Mouse (Mus musculus) C2C12 (cell line): ENCODE results near the gene Arid5b.

Source experiments
- CEBPB ChIP-seq: IDR thresholded peaks from one replicate; pipeline ENCODE4 v1.6.1; 2011; ENCODE audit warnings: low read depth, mild to moderate bottlenecking, control low read depth, moderate library complexity
- CTCF ChIP-seq: IDR thresholded peaks from one replicate; pipeline ENCODE4 v1.5.1; 2011; ENCODE audit not compliant: control insufficient read depth, insufficient read depth, insufficient read length
- FOSL1 ChIP-seq: IDR thresholded peaks from one replicate; pipeline ENCODE4 v1.8.0; 2011; ENCODE audit warnings: mild to moderate bottlenecking, low read length; ENCODE audit not compliant: poor library complexity, insufficient read depth, severe bottlenecking
- MAX ChIP-seq: IDR thresholded peaks from one replicate; pipeline ENCODE4 v1.6.1; 2011; ENCODE audit warnings: mild to moderate bottlenecking, control low read depth
- MYOD1 ChIP-seq: IDR thresholded peaks from one replicate; pipeline ENCODE4 v1.6.1; 2011; ENCODE audit warnings: low read depth; ENCODE audit not compliant: control insufficient read depth, insufficient read length
- MYOG ChIP-seq: IDR thresholded peaks from one replicate; pipeline ENCODE4 v1.6.1; 2011; ENCODE audit not compliant: control insufficient read depth, insufficient read length; ENCODE audit errors: extremely low read depth
- USF1 ChIP-seq: IDR thresholded peaks from one replicate; pipeline ENCODE4 v1.6.1; 2011; ENCODE audit warnings: low read depth, mild to moderate bottlenecking, control low read depth, moderate library complexity

DNA sequence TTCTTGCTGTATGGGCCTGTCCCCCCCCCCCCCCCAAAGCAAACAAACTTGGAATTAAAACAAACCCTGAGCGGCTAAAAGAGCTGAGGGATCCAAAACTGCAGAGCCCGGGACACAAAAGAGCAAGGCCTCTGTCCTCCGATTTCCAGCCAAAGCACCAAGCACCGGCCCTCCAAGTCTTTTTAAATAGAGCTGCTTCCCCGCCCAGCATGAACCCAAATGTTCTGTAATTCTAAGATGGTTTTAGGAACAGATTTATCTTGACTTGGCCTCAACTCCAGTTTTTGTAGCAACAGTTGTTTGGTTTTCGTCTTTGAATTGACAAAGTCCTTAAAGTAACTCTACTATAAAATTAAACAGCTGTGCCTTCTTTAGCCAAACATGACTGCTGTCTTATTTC lies 130.8 kb downstream of the Arid5b start:
- no peak for TF ChIP-seq CTCF
- no peak for TF ChIP-seq MAX
- no peak for TF ChIP-seq USF1
- no peak for TF ChIP-seq CEBPB
- TF ChIP-seq MYOD1: no peak
- TF ChIP-seq MYOG: no peak
- no peak for TF ChIP-seq FOSL1
